Mouse (Mus musculus): Measurements from ENCODE around the gene Fbxo9. TPM values are rescaled to one million over a fixed set of nuclear protein-coding genes. Genes with fewer than 3 reads are reported as not detected.
A peak's percentile ranks its signal among the peaks of the same experiment; 100 is the strongest.
"Not testable (repeated sequence)": the region's sequence is repeated elsewhere in the genome, so short reads cannot be mapped to it uniquely, and the experiment has no call there.

Gene Fbxo9
- polyA plus RNA-seq, 1 experiment from 2014 or later: 40.9 TPM

DNA sequence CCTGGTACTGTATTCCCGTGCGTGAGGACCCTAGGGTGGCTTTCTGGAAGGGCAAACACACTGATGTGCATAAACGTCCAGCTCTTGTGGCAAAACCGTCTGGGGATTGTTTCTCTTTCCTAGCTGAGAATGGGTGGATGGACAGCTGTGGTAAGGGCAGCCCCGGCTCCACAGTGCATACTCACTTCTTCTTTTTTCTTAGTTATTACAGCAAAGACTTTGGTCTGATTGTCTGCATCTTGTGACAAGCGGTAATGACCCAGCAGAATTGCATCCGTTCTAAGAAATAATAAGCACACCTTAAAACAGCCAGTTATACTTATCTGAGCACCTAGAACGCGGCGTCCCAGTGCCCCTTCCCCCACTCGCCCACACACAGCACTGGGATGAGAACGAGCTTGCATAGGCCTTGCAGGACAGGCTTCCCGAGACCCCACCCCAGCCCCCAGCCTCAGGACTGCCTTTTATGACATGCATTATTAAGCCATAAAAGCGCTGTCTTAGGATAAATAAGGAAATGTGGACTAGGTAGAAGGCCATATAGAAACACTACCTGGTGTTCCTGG, 23.1 kb downstream of the Fbxo9 start:
- Histone ChIP-seq H3K4me2 (replicated peaks) (no peak overlapping the region), H3K4me3 (replicated peaks) (no peak overlapping the region), H3K27ac (0 out of 2 replicates have a peak overlapping the region, but pooled peaks have one; percentile 17), H3K36me3 (peaks cover 25% of the 10 kb centered on the region), H3K9ac (no peak overlapping the region), H3K9me3 (no peaks in the 10 kb centered on the region), H3K4me1 (replicated peaks) (0 out of 2 replicates have a peak, but pooled peaks cover 2% of the 10 kb centered on the region), H3K27me3 (replicated peaks) (no peaks in the 10 kb centered on the region)
- peak; percentile 82 for ATAC-seq
- 68% methylated on average over 14 of the region's 14 CpGs for WGBS

DNA sequence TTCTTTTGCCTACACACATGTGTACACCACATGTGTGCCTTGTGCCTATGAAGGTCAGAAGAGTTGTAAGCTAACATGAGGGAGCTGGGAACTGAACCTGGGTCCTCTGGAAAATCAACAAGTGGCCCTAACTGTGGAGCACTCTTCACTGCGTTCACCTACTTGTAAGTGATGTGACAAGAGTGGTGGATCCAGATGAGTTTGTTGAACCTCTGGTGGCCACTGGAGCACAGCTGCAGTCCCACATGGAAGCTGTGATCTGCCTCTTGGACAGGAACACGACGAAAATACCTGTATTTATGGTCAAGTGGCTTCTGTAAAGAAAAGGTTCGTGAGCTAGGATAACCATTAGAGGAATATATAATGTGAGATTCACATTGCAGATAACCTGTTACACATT, 24.5 kb downstream of the Fbxo9 start:
- no peak overlapping the region for H3K27ac ChIP-seq
- no peak overlapping the region for H3K4me3 ChIP-seq (replicated peaks)
- H3K4me1 ChIP-seq (replicated peaks): 0 out of 2 replicates have a peak, but pooled peaks cover 2% of the 10 kb centered on the region
- no peaks in the 10 kb centered on the region for H3K9me3 ChIP-seq
- peaks cover 25% of the 10 kb centered on the region for H3K36me3 ChIP-seq
- H3K9ac ChIP-seq: no peak overlapping the region
- no peak for ATAC-seq
- H3K27me3 ChIP-seq (replicated peaks): no peaks in the 10 kb centered on the region
- WGBS: 87% methylated on average over 4 of the region's 4 CpGs
- H3K4me2 ChIP-seq (replicated peaks): no peak overlapping the region

DNA sequence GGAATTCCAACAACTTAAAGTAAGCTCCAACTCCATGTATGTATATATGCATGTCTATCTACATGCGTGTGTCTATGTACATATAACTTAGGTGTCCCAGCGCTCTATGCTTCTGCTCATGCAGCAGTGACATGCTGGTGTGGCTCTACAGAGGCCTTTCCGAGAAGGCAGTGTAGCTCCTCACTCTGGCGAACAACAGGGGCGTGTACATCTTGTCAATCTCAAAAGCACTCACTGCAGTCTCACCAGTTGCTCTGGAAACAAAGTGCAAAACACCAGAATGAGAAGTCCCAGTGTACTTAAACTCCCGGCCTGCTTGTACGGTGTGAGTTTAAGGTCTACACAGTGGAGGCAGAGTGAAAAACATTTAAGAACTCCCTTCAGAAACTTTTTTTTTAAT, 27.0 kb downstream of the Fbxo9 start:
- no peak overlapping the region for H3K4me3 ChIP-seq (replicated peaks)
- H3K27me3 ChIP-seq (replicated peaks): no peaks in the 10 kb centered on the region
- H3K4me2 ChIP-seq (replicated peaks): no peak overlapping the region
- no peaks in the 10 kb centered on the region for H3K9me3 ChIP-seq
- ATAC-seq: no peak
- H3K27ac ChIP-seq: no peak overlapping the region
- WGBS: 85% methylated on average over 7 of the region's 7 CpGs
- H3K4me1 ChIP-seq (replicated peaks): 0 out of 2 replicates have a peak, but pooled peaks cover 2% of the 10 kb centered on the region
- no peak overlapping the region for H3K9ac ChIP-seq
- H3K36me3 ChIP-seq: peaks cover 19% of the 10 kb centered on the region

DNA sequence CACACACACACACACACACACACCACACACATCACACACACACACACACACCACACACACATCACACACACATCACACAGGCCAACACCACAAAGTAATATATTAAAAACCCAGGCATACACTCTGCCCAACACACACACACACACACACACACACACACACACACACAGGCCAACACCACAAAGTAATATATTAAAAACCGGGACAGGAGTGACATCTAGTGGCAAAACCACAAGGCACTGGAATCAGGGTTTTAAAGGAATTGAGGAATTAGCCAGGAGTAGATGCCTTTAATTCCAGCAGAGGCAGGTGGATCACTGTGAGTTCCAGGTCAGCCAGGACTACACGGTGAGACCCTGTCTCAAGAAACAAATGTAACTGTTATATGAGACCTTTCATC, 30.6 kb downstream of the Fbxo9 start:
- Histone ChIP-seq H3K27me3 (replicated peaks) (no peaks in the 10 kb centered on the region), H3K4me2 (replicated peaks) (no peak overlapping the region), H3K36me3 (peaks cover 6% of the 10 kb centered on the region; the same call in 1 of the 2 replicates), H3K4me1 (replicated peaks) (no peaks in the 10 kb centered on the region), H3K9ac (no peak overlapping the region), H3K4me3 (replicated peaks) (no peak overlapping the region), H3K9me3 (no peaks in the 10 kb centered on the region), H3K27ac (no peak overlapping the region)
- ATAC-seq: no peak
- 28% methylated on average over 2 of the region's 2 CpGs for whole genome bisulfite sequencing

DNA sequence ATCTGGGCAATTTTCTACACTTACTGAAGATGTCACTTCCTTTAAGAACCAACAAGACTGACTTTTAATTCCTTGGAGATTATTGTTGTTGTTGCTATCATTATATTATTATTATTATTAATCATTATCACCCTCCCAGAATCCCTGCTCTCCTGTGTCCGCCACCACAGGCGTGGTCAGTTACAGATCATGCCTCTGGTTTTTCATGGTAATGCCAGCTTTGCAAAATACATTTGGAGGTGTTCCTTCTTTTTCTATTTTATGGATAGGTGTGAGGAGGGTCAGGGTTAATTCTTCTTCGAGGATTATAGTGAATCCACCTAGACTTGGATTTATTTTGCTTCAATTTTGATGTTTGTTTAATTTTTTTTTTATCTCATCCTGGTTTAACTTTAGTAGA, 33.6 kb downstream of the Fbxo9 start:
- Histone ChIP-seq H3K27ac (no peak overlapping the region), H3K27me3 (replicated peaks) (no peaks in the 10 kb centered on the region), H3K9ac (no peak overlapping the region), H3K9me3 (no peaks in the 10 kb centered on the region), H3K4me1 (replicated peaks) (no peaks in the 10 kb centered on the region), H3K36me3 (no peaks in the 10 kb centered on the region), H3K4me3 (replicated peaks) (no peak overlapping the region), H3K4me2 (replicated peaks) (no peak overlapping the region)
- WGBS: 90% methylated on average over 3 of the region's 3 CpGs
- no peak for ATAC-seq

DNA sequence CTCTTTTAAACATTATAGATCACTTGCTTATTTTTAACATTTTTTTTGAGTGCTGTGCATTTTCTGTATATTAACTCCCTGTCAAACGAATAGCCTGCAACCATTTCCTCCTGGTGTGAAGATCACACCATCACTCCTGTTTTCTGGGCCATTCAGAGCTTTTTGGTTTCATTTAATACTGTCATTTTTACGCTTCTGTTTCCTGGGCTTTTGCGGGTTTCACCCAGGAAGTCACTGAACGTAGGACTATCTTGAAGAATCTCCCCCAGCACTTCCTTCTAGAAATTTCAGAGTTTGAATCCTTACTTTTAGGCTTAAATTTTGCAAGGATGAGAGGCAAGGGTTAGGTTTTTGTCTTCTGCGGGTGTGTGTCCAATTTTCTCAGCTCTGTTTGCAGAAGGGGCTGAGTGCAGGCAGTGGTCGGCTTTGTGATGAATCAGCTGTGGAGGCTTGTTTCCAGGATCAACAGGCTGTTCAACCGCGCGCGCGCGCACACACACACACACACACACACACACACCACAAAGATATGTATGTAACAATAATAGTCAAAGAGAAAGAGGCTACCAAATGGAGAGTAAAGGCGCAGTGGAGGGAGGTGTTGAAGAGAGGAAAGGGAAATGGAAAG, 35.0 kb downstream of the Fbxo9 start:
- WGBS: 87% methylated on average over 13 of the region's 13 CpGs
- H3K4me3 ChIP-seq (replicated peaks): no peak overlapping the region
- no peak for ATAC-seq

DNA sequence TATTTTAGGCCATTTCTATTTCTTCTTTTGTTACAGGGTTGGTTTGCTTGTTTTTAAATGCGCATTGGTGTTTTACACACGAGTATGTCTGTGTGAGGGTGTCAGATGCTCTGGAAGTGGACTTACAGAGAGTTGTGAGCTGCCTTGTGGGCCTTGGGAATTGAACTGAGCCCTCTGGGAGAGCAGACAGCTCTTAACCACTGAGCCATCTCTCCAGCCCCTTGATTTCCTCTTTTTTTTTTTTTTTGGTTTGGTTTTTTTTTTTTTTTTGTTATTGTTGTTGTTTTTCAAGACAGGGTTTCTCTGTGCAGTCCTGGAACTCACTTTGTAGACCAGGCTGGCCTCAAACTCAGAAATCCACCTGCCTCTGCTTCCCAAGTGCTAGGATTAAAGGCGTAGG, 35.6 kb downstream of the Fbxo9 start:
- not testable (repeated sequence) for H3K27me3 ChIP-seq (replicated peaks); H3K27ac ChIP-seq; H3K4me3 ChIP-seq (replicated peaks); H3K9ac ChIP-seq; H3K4me1 ChIP-seq (replicated peaks); H3K36me3 ChIP-seq; ATAC-seq; H3K9me3 ChIP-seq; H3K4me2 ChIP-seq (replicated peaks)
- WGBS: 84% methylated on average over 3 of the region's 3 CpGs

More for the DNA sequence above, 35.0 kb downstream of the Fbxo9 start:
- no peak overlapping the region for H3K4me2 ChIP-seq (replicated peaks)
- no peaks in the 10 kb centered on the region for H3K4me1 ChIP-seq (replicated peaks)
- no peaks in the 10 kb centered on the region for H3K36me3 ChIP-seq
- no peaks in the 10 kb centered on the region for H3K9me3 ChIP-seq
- no peak overlapping the region for H3K27ac ChIP-seq
- H3K9ac ChIP-seq: no peak overlapping the region
- no peaks in the 10 kb centered on the region for H3K27me3 ChIP-seq (replicated peaks)

DNA sequence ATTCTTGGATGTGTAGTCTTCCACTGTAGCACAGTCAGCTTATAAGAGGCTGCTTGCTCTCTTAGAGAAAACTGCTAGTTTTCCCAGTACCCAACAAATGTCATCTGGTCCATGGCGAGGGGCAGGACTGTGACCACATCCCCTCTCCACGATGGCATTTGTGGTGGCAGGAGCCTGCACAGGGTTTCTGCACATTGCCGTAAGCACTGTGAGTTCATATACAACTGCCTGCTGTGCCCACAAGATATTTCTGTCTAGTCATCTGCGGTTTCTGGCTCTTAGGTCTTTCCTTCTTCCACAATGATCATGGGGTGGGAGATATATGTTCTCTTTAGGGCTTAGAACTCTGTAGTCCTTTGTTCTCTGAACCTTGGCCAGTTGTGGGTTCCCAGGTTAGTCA, 37.2 kb downstream of the Fbxo9 start:
- no peak overlapping the region for H3K4me3 ChIP-seq (replicated peaks)
- no peaks in the 10 kb centered on the region for H3K36me3 ChIP-seq
- no peak overlapping the region for H3K9ac ChIP-seq
- WGBS: 89% methylated on average over 4 of the region's 4 CpGs
- H3K9me3 ChIP-seq: no peaks in the 10 kb centered on the region
- no peak overlapping the region for H3K27ac ChIP-seq
- H3K27me3 ChIP-seq (replicated peaks): no peaks in the 10 kb centered on the region
- no peak overlapping the region for H3K4me2 ChIP-seq (replicated peaks)
- no peak for ATAC-seq
- no peaks in the 10 kb centered on the region for H3K4me1 ChIP-seq (replicated peaks)

DNA sequence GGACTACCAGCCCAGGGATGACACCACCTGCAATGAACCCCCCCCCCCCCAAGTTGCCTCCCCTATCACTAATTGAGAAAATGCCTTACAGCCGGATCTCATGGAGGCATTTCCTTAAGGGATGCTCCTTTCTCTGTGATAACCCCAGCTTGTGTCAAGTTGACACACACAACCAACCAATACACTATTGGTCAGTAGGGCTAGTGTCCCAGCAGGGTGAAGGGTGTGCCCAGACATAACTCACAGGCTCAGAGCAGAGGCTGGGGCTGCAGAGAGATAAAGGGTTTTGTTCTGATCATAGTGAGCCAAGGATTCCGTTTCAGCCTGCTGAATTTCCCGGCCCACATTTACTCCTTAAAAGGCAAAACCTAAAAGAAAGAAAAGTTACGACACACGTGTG, 38.4 kb downstream of the Fbxo9 start:
- H3K4me2 ChIP-seq (replicated peaks): no peak overlapping the region
- H3K9ac ChIP-seq: no peak overlapping the region
- H3K36me3 ChIP-seq: no peaks in the 10 kb centered on the region
- WGBS: 65% methylated on average over 5 of the region's 5 CpGs
- no peaks in the 10 kb centered on the region for H3K9me3 ChIP-seq
- H3K4me1 ChIP-seq (replicated peaks): no peaks in the 10 kb centered on the region
- no peak overlapping the region for H3K27ac ChIP-seq
- no peak for ATAC-seq
- no peak overlapping the region for H3K4me3 ChIP-seq (replicated peaks)
- H3K27me3 ChIP-seq (replicated peaks): no peaks in the 10 kb centered on the region

DNA sequence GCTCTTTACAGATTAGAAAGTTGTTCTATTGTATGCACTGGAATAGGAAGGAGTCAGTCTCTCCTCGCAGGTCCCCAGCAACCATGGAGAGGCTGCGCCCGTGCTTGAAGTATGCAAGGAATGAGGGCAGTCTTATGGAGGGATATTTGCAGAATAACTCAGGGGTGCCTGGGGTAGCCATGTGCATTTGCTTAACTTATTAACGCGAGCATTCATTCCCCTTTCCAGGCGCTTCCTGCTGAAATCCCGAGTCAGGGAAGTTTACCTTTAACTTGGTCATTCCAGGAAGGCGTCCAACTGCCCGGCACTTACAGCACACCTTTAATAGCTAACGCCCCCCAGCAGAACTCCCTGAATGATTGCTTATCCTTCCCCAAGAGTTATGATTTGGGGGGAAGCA, 44.7 kb downstream of the Fbxo9 start:
- no peak for ATAC-seq
- Histone ChIP-seq H3K4me2 (replicated peaks) (no peak overlapping the region), H3K27ac (no peak overlapping the region)

DNA sequence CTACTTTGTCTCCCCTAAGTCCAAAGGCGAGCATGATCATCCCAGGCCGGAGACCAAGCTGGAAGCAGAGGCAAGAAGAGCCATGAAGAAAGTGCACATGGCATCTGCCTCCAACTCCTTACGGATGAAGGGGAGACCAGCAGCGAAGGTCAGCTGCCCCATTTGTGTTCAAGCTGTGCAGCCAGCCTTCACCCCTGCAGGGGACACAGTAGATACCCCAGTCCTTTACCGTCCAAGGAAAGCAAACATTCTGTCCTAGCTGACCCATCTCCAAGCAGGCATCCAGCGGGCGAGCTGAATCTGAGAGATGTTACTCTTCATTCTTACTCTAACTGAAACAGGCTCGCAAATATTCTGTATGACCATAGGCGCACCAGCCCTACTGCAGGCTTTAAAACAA, 46.5 kb downstream of the Fbxo9 start:
- Histone ChIP-seq H3K36me3 (no peaks in the 10 kb centered on the region), H3K4me1 (replicated peaks) (0 out of 2 replicates have a peak, but pooled peaks cover 3% of the 10 kb centered on the region), H3K4me2 (replicated peaks) (no peak overlapping the region), H3K4me3 (replicated peaks) (no peak overlapping the region), H3K9ac (no peak overlapping the region), H3K27ac (no peak overlapping the region), H3K9me3 (no peaks in the 10 kb centered on the region), H3K27me3 (replicated peaks) (no peaks in the 10 kb centered on the region)
- WGBS: 86% methylated on average over 9 of the region's 9 CpGs
- no peak for ATAC-seq

More for the DNA sequence above, 44.7 kb downstream of the Fbxo9 start:
- H3K9me3 ChIP-seq: no peaks in the 10 kb centered on the region
- H3K4me3 ChIP-seq (replicated peaks): no peak overlapping the region
- H3K4me1 ChIP-seq (replicated peaks): 0 out of 2 replicates have a peak, but pooled peaks cover 3% of the 10 kb centered on the region
- no peak overlapping the region for H3K9ac ChIP-seq
- H3K36me3 ChIP-seq: no peaks in the 10 kb centered on the region
- 36% methylated on average over 10 of the region's 10 CpGs for WGBS
- H3K27me3 ChIP-seq (replicated peaks): no peaks in the 10 kb centered on the region

DNA sequence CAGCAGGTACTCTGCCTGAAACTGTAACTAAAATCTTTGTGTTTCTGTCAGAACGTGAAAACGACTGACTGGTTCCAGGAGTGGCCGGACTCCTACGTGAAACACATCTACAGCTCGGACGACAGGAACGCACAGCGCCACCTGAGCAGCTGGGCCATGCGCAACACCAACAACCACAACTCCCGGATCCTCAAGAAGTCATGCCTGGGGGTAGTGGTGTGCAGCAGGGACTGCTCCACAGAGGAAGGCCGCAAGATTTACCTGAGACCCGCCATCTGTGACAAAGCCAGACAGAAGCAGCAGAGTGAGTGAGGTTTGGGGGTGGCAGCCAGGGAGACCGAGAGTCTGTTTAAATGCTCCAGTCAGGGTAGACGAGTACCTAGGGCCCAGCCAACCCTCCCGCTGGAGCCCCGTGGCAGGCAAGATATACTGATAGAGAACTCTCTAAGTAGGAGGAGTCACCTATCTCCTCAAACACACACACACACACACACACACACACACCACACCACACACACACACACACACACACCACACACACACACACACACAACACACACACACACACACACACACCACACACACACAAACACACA, 49.2 kb downstream of the Fbxo9 start:
- ATAC-seq: no peak
- H3K27me3 ChIP-seq (replicated peaks): no peaks in the 10 kb centered on the region
- H3K4me2 ChIP-seq (replicated peaks): no peak overlapping the region
- no peaks in the 10 kb centered on the region for H3K36me3 ChIP-seq
- H3K4me1 ChIP-seq (replicated peaks): 0 out of 2 replicates have a peak, but pooled peaks cover 3% of the 10 kb centered on the region
- H3K4me3 ChIP-seq (replicated peaks): no peak overlapping the region
- H3K27ac ChIP-seq: no peak overlapping the region
- no peaks in the 10 kb centered on the region for H3K9me3 ChIP-seq
- 77% methylated on average over 16 of the region's 16 CpGs for WGBS
- no peak overlapping the region for H3K9ac ChIP-seq

DNA sequence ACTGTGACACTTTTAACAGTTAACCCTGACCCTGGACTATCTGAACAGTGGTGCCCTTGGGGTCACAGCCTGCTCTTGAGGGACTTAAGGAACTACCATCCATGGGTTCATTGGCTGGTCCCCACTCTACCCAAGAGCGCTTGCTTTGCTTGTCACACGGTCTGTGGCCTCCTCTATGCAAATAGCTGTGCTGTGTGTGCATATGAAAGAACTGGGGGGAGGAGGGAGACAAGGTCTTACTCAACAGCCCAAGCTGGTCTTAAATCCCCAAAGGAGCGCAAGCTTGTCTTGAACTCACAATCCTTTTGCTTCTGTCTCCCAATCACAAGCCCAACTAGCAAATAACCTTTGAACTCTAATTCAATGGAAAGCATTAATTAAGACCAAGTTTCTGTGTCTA, 54.6 kb downstream of the Fbxo9 start:
- no peaks in the 10 kb centered on the region for H3K9me3 ChIP-seq
- no peak overlapping the region for H3K9ac ChIP-seq
- H3K4me2 ChIP-seq (replicated peaks): no peak overlapping the region
- no peak overlapping the region for H3K27ac ChIP-seq
- H3K4me1 ChIP-seq (replicated peaks): no peaks in the 10 kb centered on the region
- H3K36me3 ChIP-seq: no peaks in the 10 kb centered on the region
- 75% methylated on average over 3 of the region's 3 CpGs for WGBS
- no peak overlapping the region for H3K4me3 ChIP-seq (replicated peaks)
- H3K27me3 ChIP-seq (replicated peaks): no peaks in the 10 kb centered on the region
- ATAC-seq: no peak

Measured in intestine, embryonic 15.5 days (tissue).